Mouse (Mus musculus) MEL (cell line): ENCODE measurements around the gene Myo3b. TPM values are rescaled to one million over a fixed set of nuclear protein-coding genes. Genes with fewer than 3 reads are reported as not detected.
"Not testable (repeated sequence)": the region's sequence is repeated elsewhere in the genome, so short reads cannot be mapped to it uniquely, and the experiment has no call there.

ENCODE experiments used
- DNase-seq: peaks from one replicate; pipeline ENCODE4 v3.0.0; 2011; ENCODE audit warnings: low read depth, low spot score
- H3K27ac ChIP-seq: 2 replicates; pipeline ENCODE4 v1.5.1; 2012; ENCODE audit warnings: low read depth, mild to moderate bottlenecking, control low read depth, low read length, moderate library complexity; ENCODE audit not compliant: control insufficient read depth
- H3K27me3 ChIP-seq, 2 experiments: fragments of 150-350 bp in 1 of 2; sonication (generic) in 1 of 2; 2 replicates each; pipeline ENCODE4 v1.6.1; 2012; ENCODE audit warnings: low read length in 2 of 2, mild to moderate bottlenecking in 2 of 2, improper control_type of control experiment in 1 of 2, moderate library complexity in 1 of 2; ENCODE audit not compliant: insufficient read depth in 2 of 2, control insufficient read depth in 1 of 2
- H3K36me3 ChIP-seq, 2 experiments: 2 replicates each; pipeline ENCODE4 v1.6.1; 2012 to 2014; ENCODE audit warnings: low read length in 2 of 2, improper control_type of control experiment in 1 of 2, inconsistent platforms in 1 of 2, mild to moderate bottlenecking in 1 of 2; ENCODE audit not compliant: insufficient read depth in 2 of 2, control insufficient read depth in 1 of 2
- H3K4me1 ChIP-seq, 2 experiments: fragments of 150-350 bp in 1 of 2; sonication (generic) in 1 of 2; 2 replicates each; pipeline ENCODE4 v1.6.1; 2012; ENCODE audit warnings: low read length in 2 of 2, improper control_type of control experiment in 1 of 2, mild to moderate bottlenecking in 1 of 2; ENCODE audit not compliant: insufficient read depth in 2 of 2, control insufficient read depth in 1 of 2
- H3K4me3 ChIP-seq, 2 experiments: fragments of 150-350 bp in 1 of 2; sonication (generic) in 1 of 2; 2 replicates each; pipeline ENCODE4 v1.5.1; 2012; ENCODE audit warnings: low read depth in 2 of 2, low read length in 2 of 2, mild to moderate bottlenecking in 2 of 2, moderate library complexity in 2 of 2, control low read depth in 1 of 2, improper control_type of control experiment in 1 of 2; ENCODE audit not compliant: control insufficient read depth in 1 of 2, insufficient read depth in 1 of 2
- H3K79me2 ChIP-seq: 2 replicates; pipeline ENCODE4 v1.6.1; 2012; ENCODE audit warnings: mild to moderate bottlenecking, low read length, moderate library complexity; ENCODE audit not compliant: control insufficient read depth, poor library complexity, insufficient read depth
- H3K9ac ChIP-seq: 2 replicates; pipeline ENCODE4 v1.6.1; 2012; ENCODE audit warnings: low read depth, mild to moderate bottlenecking, control low read depth, low read length, moderate library complexity; ENCODE audit not compliant: control insufficient read depth, poor library complexity, severe bottlenecking
- H3K9me3 ChIP-seq: fragments of 150-350 bp; sonication (generic); replicated peaks from 2 replicates; pipeline ENCODE4 v1.6.1; 2012; ENCODE audit warnings: mild to moderate bottlenecking, low read length, improper control_type of control experiment, moderate library complexity; ENCODE audit not compliant: insufficient read depth
- BHLHE40 ChIP-seq: IDR thresholded peaks from 2 replicates; pipeline ENCODE4 v1.6.1; 2012; ENCODE audit warnings: low read depth, mild to moderate bottlenecking, inconsistent platforms, low read length, improper control_type of control experiment, borderline replicate concordance
- CTCF ChIP-seq, 3 experiments: IDR thresholded peaks in 2 of 3; conservative IDR thresholded peaks in 1 of 3; 2 replicates each; pipeline ENCODE4 v1.5.1; 2011 to 2012; ENCODE audit warnings: low read length in 3 of 3, low read depth in 2 of 3, mild to moderate bottlenecking in 2 of 3, improper control_type of control experiment in 1 of 3, inconsistent platforms in 1 of 3, mixed read lengths in 1 of 3, moderate library complexity in 1 of 3; ENCODE audit not compliant: control insufficient read depth in 1 of 3, insufficient read depth in 1 of 3, poor library complexity in 1 of 3, severe bottlenecking in 1 of 3
- ELF1 ChIP-seq: IDR thresholded peaks from 2 replicates; pipeline ENCODE4 v1.6.1; 2014; ENCODE audit warnings: low read depth, mild to moderate bottlenecking, inconsistent platforms, low read length, improper control_type of control experiment, moderate library complexity
- GATA1 ChIP-seq: IDR thresholded peaks from 2 replicates; pipeline ENCODE4 v1.6.1; 2011; ENCODE audit warnings: low read depth, low read length, improper control_type of control experiment
- SMC3 ChIP-seq: IDR thresholded peaks from 2 replicates; pipeline ENCODE4 v1.6.1; 2011; ENCODE audit warnings: low read depth, low read length, improper control_type of control experiment
- TAL1 ChIP-seq: IDR thresholded peaks from 2 replicates; pipeline ENCODE4 v1.6.1; 2012; ENCODE audit warnings: mild to moderate bottlenecking, inconsistent platforms, low read length, moderate library complexity, mixed read lengths
- ZKSCAN1 ChIP-seq: IDR thresholded peaks from 2 replicates; pipeline ENCODE4 v1.6.1; 2012; ENCODE audit warnings: low read depth, mild to moderate bottlenecking, inconsistent platforms, low read length, improper control_type of control experiment, moderate library complexity
- polyA plus RNA-seq, 2 experiments: library from polyadenylated mRNA; stranded (reverse) in 1 of 2; unstranded in 1 of 2; fragments of >175 nt in 1 of 2; fragments of >200 nt in 1 of 2; gene quantifications; 2 replicates each; pipeline versions ENCODE4 v1.2.1 to v1.2.4; 2012; ENCODE audit warnings: low replicate concordance in 2 of 2, low read depth in 1 of 2; ENCODE audit not compliant: insufficient read length in 2 of 2, insufficient read depth in 1 of 2, missing spikeins in 1 of 2
- total RNA-seq: library from RNA; depleted of rRNA; stranded (reverse); fragments of 300-350 nt; gene quantifications from 2 replicates; pipeline ENCODE4 v1.2.3, GENCODE M21; 2012

The Myo3b gene
- total and polyA plus RNA-seq, 3 experiments: not detected

- no peaks in the 10 kb centered on the region for H3K9me3 ChIP-seq
- peaks cover 0 to 10% of the 10 kb centered on the region in 2 experiments; a peak in 2 of 4 replicates for H3K4me1 ChIP-seq
- no peak overlapping the region for H3K9ac ChIP-seq
- peak; percentile 26; the same call in 1 of the 2 replicates for TF ChIP-seq SMC3
- peak; percentile 42 to 73 (median 54) for TF ChIP-seq CTCF (IDR thresholded peaks at IDR 0.05 in 2 of 3, conservative IDR thresholded peaks at IDR 0.05 in 1 of 3; ENCODE audit: control insufficient read depth in 1 of 3, insufficient read depth in 1 of 3, low read depth in 2 of 3, low read length in 3 of 3, poor library complexity in 1 of 3, severe bottlenecking in 1 of 3)
- no peak for TF ChIP-seq ZKSCAN1
- no peak overlapping the region for H3K4me3 ChIP-seq
- H3K27ac ChIP-seq: no peak overlapping the region
- DNase-seq: peak; percentile 28
- H3K36me3 ChIP-seq: peaks cover 5 to 8% of the 10 kb centered on the region in 2 experiments
- no peaks in the 10 kb centered on the region for H3K79me2 ChIP-seq
- no peaks in the 10 kb centered on the region for H3K27me3 ChIP-seq
These were observed 48.3 kb upstream of the Myo3b start for GRCm38 (mm10) chr2:69990647-69991046.

GRCm38 (mm10) chr2:69994082-69994736, 44.7 kb upstream of the Myo3b start:
- DNase-seq, H3K27me3 ChIP-seq, H3K9ac ChIP-seq, H3K79me2 ChIP-seq, H3K4me3 ChIP-seq, H3K27ac ChIP-seq, H3K9me3 ChIP-seq: not testable (repeated sequence)
- Histone ChIP-seq H3K4me1 (peaks cover 3 to 13% of the 10 kb centered on the region in 2 experiments), H3K36me3 (peaks cover 4 to 12% of the 10 kb centered on the region in 2 experiments)

- no peaks in the 10 kb centered on the region for H3K9me3 ChIP-seq
- no peak overlapping the region for H3K9ac ChIP-seq
- H3K4me3 ChIP-seq: no peak overlapping the region
- peaks cover 4 to 15% of the 10 kb centered on the region in 2 experiments for H3K36me3 ChIP-seq
- no peak overlapping the region for H3K27ac ChIP-seq
- peak; percentile 41 for DNase-seq
- no peaks in the 10 kb centered on the region for H3K79me2 ChIP-seq
- H3K4me1 ChIP-seq: peaks cover 3 to 19% of the 10 kb centered on the region in 2 experiments
- TF ChIP-seq ELF1: no peak
- TF ChIP-seq GATA1: 0 out of 2 replicates have a peak, but pooled peaks have one; percentile 14
- no peak for TF ChIP-seq BHLHE40
- no peak for TF ChIP-seq TAL1
- H3K27me3 ChIP-seq: no peaks in the 10 kb centered on the region
These were observed 44.1 kb upstream of the Myo3b start for GRCm38 (mm10) chr2:69994779-69995178.
